Mouse (Mus musculus) CD4-positive, CD25-positive, alpha-beta regulatory T cell (primary cell): ENCODE results near the gene Gm3543. TPM values are rescaled to one million over a fixed set of nuclear protein-coding genes. Genes with fewer than 3 reads are reported as not detected.

ENCODE experiments used
- polyA plus RNA-seq: library from polyadenylated mRNA; unstranded; fragments of 100-300 nt; shearing (Covaris generic); gene quantifications from one replicate; pipeline ENCODE4 v1.2.1, GENCODE M21; 2017

Gene Gm3543
- not detected for polyA plus RNA-seq

GRCm38 (mm10) chr14:41983225-41983624 lies at the start of gene Gm3543:
Gene Gm3543, minus strand, starts transcription at chr14:41983325.

GRCm38 (mm10) chr14:41967827-41968226 lies 15.3 kb downstream of the Gm3543 start, which contains the start of gene Gm6401:
Gene Gm6401, minus strand, starts transcription at chr14:41967927.

DNA sequence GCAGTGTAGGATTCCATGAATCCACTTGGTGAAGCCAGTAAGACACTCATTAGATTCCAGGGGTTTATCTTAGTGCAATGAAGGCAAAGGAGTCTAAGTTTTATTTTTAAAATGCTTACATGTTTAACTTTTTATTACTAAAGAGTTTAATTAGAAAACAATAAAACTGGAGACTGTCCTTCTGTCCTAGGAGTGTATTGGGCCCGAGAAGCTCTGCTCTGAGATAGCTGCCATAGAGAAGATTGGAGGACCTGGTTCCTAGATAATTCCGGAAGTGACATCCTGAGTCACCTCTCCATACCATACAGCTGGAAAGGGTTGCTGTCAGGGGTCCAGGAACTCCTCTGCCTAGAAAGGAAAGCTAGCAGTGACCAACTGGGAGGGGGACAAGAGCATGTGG lies 39.4 kb downstream of the Gm3543 start, which contains the start of gene 1700024B05Rik:
Gene 1700024B05Rik, plus strand, starts transcription at position 301 of the 400 bp plus-strand sequence.

Other genes with a start within 250 kb of the Gm3543 start
- gene Gm7929, start 232.7 kb downstream of the Gm3543 start, polyA plus RNA-seq = not detected
- gene Gm47189, start 210.9 kb downstream of the Gm3543 start, polyA plus RNA-seq = not detected
- not detected for gene Gm7980, start 76.0 kb downstream of the Gm3543 start, polyA plus RNA-seq
- not detected for gene 1700049E17Rik1, start 58.4 kb downstream of the Gm3543 start, polyA plus RNA-seq
- gene 1700024B05Rik, start 39.3 kb downstream of the Gm3543 start, polyA plus RNA-seq = 0.12 TPM
- not detected for gene Gm6401, start 15.4 kb downstream of the Gm3543 start, polyA plus RNA-seq
- gene Gm7951, start 134.0 kb upstream of the Gm3543 start, polyA plus RNA-seq = not detected
- gene Gm17027, start 179.3 kb upstream of the Gm3543 start, polyA plus RNA-seq = not detected
- gene Gm3573, start 207.5 kb upstream of the Gm3543 start, polyA plus RNA-seq = not detected